Mouse (Mus musculus): ENCODE results near the gene Arhgef28. TPM values are rescaled to one million over a fixed set of nuclear protein-coding genes. Genes with fewer than 3 reads are reported as not detected.
A peak's percentile ranks its signal among the peaks of the same experiment; 100 is the strongest.

The Arhgef28 gene
- polyA plus RNA-seq, 1 experiment from 2014 or later = 38.6 TPM

DNA sequence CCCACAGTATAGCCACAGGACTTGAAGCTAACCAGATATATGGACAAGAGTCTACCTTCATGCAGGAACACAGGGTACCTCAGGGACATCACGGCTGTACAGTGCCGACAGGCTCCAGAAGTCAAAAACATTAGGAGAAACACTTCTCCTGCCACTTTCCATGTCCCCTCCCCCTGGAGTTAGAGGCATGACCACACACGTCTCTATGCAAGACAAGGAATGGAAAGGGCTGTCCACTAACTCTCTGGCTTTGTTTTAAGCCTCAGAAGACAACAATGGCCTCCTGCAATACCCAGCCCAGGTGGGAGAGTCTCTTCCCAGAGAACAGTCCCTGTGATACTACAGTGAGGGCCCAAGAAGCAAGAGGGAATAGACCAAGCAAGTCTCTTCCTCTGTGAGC lies 191.3 kb downstream of the Arhgef28 start:
- Histone ChIP-seq H3K9me3 (ENCODE audit: control insufficient read depth, low read length) (no peaks in the 10 kb centered on the region), H3K9ac (ENCODE audit: low read depth, low read length) (peak overlapping the region; percentile 34; the same call in 1 of the 2 replicates), H3K4me3 (ENCODE audit: low read length) (peak overlapping the region; percentile 45)

DNA sequence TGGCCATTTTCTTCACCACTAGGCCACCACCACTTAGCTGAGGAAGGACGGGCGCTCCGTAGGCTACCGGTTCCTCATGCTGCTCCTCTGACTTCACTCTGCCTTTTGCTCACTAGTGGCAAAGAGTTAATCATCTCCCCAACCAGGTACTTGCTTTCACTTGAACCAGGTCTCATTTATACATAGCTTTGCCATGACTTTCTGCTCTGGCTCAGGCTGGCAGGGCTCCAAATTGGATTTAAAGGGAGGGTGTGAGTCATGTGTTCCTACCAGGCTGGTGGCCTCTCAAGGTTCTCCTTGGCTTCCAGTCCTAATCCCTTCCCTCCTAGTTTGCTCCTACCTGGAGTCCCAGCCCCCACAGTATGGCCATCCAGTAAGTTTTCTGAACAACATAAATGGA lies 192.5 kb downstream of the Arhgef28 start:
- Histone ChIP-seq H3K4me1 (ENCODE audit: control insufficient read depth, insufficient read depth, low read length) (peaks cover 17% of the 10 kb centered on the region), H3K27me3 (ENCODE audit: control insufficient read depth, insufficient read depth, low read length) (no peaks in the 10 kb centered on the region), H3K9ac (ENCODE audit: low read depth, low read length) (no peak overlapping the region), H3K4me2 (replicated peaks; ENCODE audit: low read depth, low read length) (peak overlapping the region; percentile 37), H3K27ac (ENCODE audit: low read depth, low read length) (peak overlapping the region; percentile 71), H3K9me3 (ENCODE audit: control insufficient read depth, low read length) (no peaks in the 10 kb centered on the region), H3K36me3 (ENCODE audit: control insufficient read depth, insufficient read depth, low read length) (no peaks in the 10 kb centered on the region), H3K4me3 (ENCODE audit: low read length) (no peak overlapping the region)
- 81% methylated on average over 4 of the region's 4 CpGs for WGBS
- ATAC-seq (ENCODE audit: low FRiP score, low TSS enrichment) = peak; percentile 9; the same call in 1 of the 2 replicates

More for the DNA sequence above, 191.3 kb downstream of the Arhgef28 start:
- 58% methylated on average over 3 of the region's 3 CpGs for WGBS
- Histone ChIP-seq H3K4me2 (replicated peaks; ENCODE audit: low read depth, low read length) (peak overlapping the region; percentile 37), H3K4me1 (ENCODE audit: control insufficient read depth, insufficient read depth, low read length) (peaks cover 17% of the 10 kb centered on the region), H3K36me3 (ENCODE audit: control insufficient read depth, insufficient read depth, low read length) (no peaks in the 10 kb centered on the region), H3K27ac (ENCODE audit: low read depth, low read length) (peak overlapping the region; percentile 86), H3K27me3 (ENCODE audit: control insufficient read depth, insufficient read depth, low read length) (no peaks in the 10 kb centered on the region)
- no peak for ATAC-seq (ENCODE audit: low FRiP score, low TSS enrichment)

DNA sequence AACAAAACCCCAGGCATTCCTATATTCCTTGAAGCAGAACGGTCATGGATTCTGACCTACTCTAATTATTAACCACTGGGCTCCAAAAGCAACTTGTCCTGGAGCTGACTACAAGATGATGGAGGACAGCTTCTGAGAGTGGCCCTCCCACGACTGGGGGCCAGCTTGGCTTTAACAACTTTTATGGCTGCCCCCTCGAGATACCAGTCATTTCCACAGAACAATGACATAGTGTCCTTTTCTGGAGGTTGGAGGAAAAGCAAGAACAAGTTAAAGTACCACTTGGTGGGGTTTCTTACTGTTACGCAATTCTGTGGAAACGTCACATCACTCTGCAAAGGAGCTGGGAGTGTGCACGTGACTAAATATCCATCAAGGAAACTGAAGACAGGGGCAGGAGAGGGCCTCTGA lies 194.3 kb downstream of the Arhgef28 start:
- Histone ChIP-seq H3K9me3 (ENCODE audit: control insufficient read depth, low read length) (no peaks in the 10 kb centered on the region), H3K4me2 (replicated peaks; ENCODE audit: low read depth, low read length) (no peak overlapping the region; the same call in 1 of the 2 replicates), H3K36me3 (ENCODE audit: control insufficient read depth, insufficient read depth, low read length) (no peaks in the 10 kb centered on the region), H3K27me3 (ENCODE audit: control insufficient read depth, insufficient read depth, low read length) (no peaks in the 10 kb centered on the region), H3K27ac (ENCODE audit: low read depth, low read length) (peak overlapping the region; percentile 83), H3K4me3 (ENCODE audit: low read length) (no peak overlapping the region), H3K4me1 (ENCODE audit: control insufficient read depth, insufficient read depth, low read length) (peaks cover 13% of the 10 kb centered on the region), H3K9ac (ENCODE audit: low read depth, low read length) (no peak overlapping the region)
- ATAC-seq (ENCODE audit: low FRiP score, low TSS enrichment) = no peak
- 16% methylated on average over 6 of the region's 6 CpGs for WGBS

DNA sequence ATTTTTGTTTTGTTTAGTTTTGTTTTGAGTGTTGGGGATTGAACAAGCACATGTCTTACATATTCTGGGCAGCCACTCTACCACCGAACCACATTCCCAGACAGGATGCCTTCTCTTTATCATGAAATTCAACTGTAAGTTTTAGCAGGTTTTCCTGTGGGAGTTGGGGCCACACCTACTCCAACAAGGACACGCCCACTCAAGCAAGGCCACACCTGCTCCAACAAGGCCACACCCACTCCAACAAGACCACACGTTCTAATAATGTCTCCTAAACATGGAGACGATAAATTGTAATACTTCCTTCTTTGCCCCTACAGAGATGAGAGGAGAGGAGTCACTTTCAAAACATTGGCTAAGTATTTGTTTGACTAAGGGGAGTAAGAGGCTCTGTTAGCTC lies 197.2 kb downstream of the Arhgef28 start:
- no peaks in the 10 kb centered on the region for H3K27me3 ChIP-seq (ENCODE audit: control insufficient read depth, insufficient read depth, low read length)
- H3K4me2 ChIP-seq (replicated peaks; ENCODE audit: low read depth, low read length) = no peak overlapping the region
- H3K36me3 ChIP-seq (ENCODE audit: control insufficient read depth, insufficient read depth, low read length) = no peaks in the 10 kb centered on the region
- ATAC-seq (ENCODE audit: low FRiP score, low TSS enrichment) = no peak
- H3K4me1 ChIP-seq (ENCODE audit: control insufficient read depth, insufficient read depth, low read length) = peaks cover 8% of the 10 kb centered on the region
- no peak overlapping the region for H3K9ac ChIP-seq (ENCODE audit: low read depth, low read length)
- 68% methylated on average over 4 of the region's 4 CpGs for WGBS
- no peaks in the 10 kb centered on the region for H3K9me3 ChIP-seq (ENCODE audit: control insufficient read depth, low read length)
- H3K4me3 ChIP-seq (ENCODE audit: low read length) = no peak overlapping the region
- no peak overlapping the region for H3K27ac ChIP-seq (ENCODE audit: low read depth, low read length)

DNA sequence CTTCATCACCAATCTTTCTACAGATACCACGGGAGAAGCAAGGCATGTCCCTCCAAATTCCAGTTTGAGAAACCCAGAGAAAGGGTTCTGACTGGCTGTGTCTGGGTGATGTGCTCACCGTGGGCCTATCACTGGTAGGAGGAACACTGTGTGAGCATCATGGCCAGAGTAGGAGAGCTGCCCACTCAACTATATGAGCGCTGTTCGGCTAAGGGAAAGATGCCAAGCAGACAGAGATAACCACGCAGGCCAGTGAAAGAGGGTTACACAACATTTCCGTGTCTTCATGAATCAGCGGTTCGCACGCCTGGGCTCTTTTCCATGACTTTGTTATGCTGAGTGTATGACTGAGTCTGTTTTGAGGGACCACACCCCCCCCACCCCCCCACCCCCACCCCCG lies 197.7 kb downstream of the Arhgef28 start:
- Histone ChIP-seq H3K27ac (ENCODE audit: low read depth, low read length) (no peak overlapping the region), H3K9me3 (ENCODE audit: control insufficient read depth, low read length) (no peaks in the 10 kb centered on the region), H3K36me3 (ENCODE audit: control insufficient read depth, insufficient read depth, low read length) (no peaks in the 10 kb centered on the region), H3K4me2 (replicated peaks; ENCODE audit: low read depth, low read length) (no peak overlapping the region), H3K27me3 (ENCODE audit: control insufficient read depth, insufficient read depth, low read length) (no peaks in the 10 kb centered on the region), H3K4me3 (ENCODE audit: low read length) (no peak overlapping the region), H3K4me1 (ENCODE audit: control insufficient read depth, insufficient read depth, low read length) (peaks cover 8% of the 10 kb centered on the region), H3K9ac (ENCODE audit: low read depth, low read length) (no peak overlapping the region)
- ATAC-seq (ENCODE audit: low FRiP score, low TSS enrichment) = no peak
- 91% methylated on average over 10 of the region's 10 CpGs for WGBS

DNA sequence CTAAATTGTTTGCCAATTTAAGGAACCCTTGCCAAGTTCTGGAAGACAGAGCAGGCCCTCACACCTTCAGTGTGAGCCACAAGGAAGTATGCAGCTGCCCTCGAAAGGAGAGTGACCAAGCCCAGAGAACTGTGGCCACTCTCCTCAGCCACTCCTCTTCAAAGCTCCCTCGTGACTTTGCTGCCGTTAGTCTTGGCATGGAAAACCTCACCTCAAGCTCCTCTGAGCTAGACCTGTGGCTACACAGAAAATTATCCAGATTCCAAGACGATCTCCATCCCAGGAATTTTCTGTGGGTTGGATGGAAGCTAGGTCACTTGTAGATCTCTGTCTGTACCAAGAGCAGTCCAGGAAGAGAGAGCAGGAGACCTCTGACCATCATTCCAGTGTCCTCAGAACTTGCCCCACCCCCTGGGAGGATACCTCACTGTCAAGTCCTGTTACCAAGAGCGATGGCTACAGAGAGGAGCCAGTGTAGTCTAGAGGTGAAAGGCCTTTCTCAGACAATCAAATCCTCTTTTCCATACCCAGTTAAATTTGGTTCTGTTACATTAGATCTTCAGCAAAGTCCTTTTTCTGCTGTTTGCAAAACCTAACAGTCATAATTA lies 200.5 kb downstream of the Arhgef28 start:
- H3K36me3 ChIP-seq (ENCODE audit: control insufficient read depth, insufficient read depth, low read length) = no peaks in the 10 kb centered on the region

DNA sequence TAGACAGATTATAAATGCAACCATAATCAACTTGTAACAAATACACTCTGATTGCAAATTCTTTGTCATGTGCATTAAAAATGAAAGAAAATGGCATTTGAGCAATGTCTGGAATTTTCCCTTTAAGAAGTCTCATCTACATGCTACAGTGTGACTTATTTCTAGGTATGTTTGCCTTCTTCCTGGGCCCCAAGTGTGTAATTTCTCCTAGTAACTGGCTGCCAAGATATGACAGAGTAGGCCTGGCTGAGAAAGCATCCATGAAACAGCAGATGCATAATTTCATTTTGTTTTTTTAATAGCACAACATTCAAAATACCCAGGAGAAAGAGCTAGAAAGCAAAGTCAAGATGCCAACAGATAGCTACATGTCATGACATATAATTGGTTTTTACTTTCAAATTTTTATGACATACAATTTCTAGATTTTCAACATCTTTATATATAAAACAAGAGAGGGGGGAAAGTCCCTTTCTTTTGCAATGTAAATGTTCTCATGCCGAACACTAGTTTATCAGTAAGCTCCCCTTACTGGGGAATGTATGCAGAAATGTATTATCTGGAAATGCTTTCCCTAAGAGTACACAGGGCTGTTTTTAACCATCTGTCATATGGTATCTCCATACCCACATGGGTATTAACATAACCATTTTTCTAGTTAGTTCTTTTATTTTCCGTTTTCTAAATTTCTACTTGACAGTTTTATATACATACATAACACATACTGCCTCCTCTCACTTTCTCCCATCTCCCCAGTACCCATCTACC lies 201.4 kb downstream of the Arhgef28 start:
- no peak overlapping the region for H3K9ac ChIP-seq (ENCODE audit: low read depth, low read length)
- H3K4me3 ChIP-seq (ENCODE audit: low read length) = no peak overlapping the region
- no peaks in the 10 kb centered on the region for H3K9me3 ChIP-seq (ENCODE audit: control insufficient read depth, low read length)
- WGBS = 68% methylated on average over 2 of the region's 2 CpGs
- peaks cover 5% of the 10 kb centered on the region; the same call in 1 of the 2 replicates for H3K4me1 ChIP-seq (ENCODE audit: control insufficient read depth, insufficient read depth, low read length)
- no peak overlapping the region for H3K4me2 ChIP-seq (replicated peaks; ENCODE audit: low read depth, low read length)
- no peaks in the 10 kb centered on the region for H3K36me3 ChIP-seq (ENCODE audit: control insufficient read depth, insufficient read depth, low read length)
- no peak overlapping the region for H3K27ac ChIP-seq (ENCODE audit: low read depth, low read length)
- ATAC-seq (ENCODE audit: low FRiP score, low TSS enrichment) = no peak
- H3K27me3 ChIP-seq (ENCODE audit: control insufficient read depth, insufficient read depth, low read length) = no peaks in the 10 kb centered on the region

More for the DNA sequence above, 200.5 kb downstream of the Arhgef28 start:
- H3K27ac ChIP-seq (ENCODE audit: low read depth, low read length) = no peak overlapping the region
- no peak overlapping the region for H3K4me3 ChIP-seq (ENCODE audit: low read length)
- no peak overlapping the region for H3K9ac ChIP-seq (ENCODE audit: low read depth, low read length)
- ATAC-seq (ENCODE audit: low FRiP score, low TSS enrichment) = no peak
- no peaks in the 10 kb centered on the region for H3K27me3 ChIP-seq (ENCODE audit: control insufficient read depth, insufficient read depth, low read length)
- H3K4me1 ChIP-seq (ENCODE audit: control insufficient read depth, insufficient read depth, low read length) = peaks cover 5% of the 10 kb centered on the region; the same call in 1 of the 2 replicates
- no peaks in the 10 kb centered on the region for H3K9me3 ChIP-seq (ENCODE audit: control insufficient read depth, low read length)
- WGBS = 77% methylated on average over 5 of the region's 5 CpGs
- H3K4me2 ChIP-seq (replicated peaks; ENCODE audit: low read depth, low read length) = no peak overlapping the region

DNA sequence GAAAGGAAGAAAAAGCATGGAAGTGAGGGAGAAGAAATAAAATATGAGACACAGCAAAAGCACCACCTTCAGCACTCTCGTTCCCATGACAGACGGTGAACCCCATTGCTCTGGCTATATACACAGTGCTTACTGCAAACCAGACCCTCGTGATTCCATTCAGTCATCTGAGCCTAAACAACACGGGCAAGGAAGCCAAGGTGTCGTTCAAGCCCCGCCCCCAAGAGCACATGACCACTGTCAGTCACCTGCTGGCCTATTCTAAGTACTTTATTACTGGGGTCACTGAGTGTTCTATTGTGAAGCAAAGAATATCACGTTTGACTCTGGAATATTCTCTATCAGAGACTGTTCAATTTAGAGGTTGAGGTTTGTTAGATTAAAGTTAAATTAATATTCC lies 202.5 kb downstream of the Arhgef28 start:
- WGBS = 44% methylated on average over 7 of the region's 7 CpGs
- Histone ChIP-seq H3K4me3 (ENCODE audit: low read length) (no peak overlapping the region), H3K9ac (ENCODE audit: low read depth, low read length) (no peak overlapping the region), H3K4me1 (ENCODE audit: control insufficient read depth, insufficient read depth, low read length) (peaks cover 10% of the 10 kb centered on the region), H3K27me3 (ENCODE audit: control insufficient read depth, insufficient read depth, low read length) (no peaks in the 10 kb centered on the region), H3K36me3 (ENCODE audit: control insufficient read depth, insufficient read depth, low read length) (no peaks in the 10 kb centered on the region), H3K4me2 (replicated peaks; ENCODE audit: low read depth, low read length) (no peak overlapping the region), H3K9me3 (ENCODE audit: control insufficient read depth, low read length) (no peaks in the 10 kb centered on the region), H3K27ac (ENCODE audit: low read depth, low read length) (no peak overlapping the region)
- no peak for ATAC-seq (ENCODE audit: low FRiP score, low TSS enrichment)

DNA sequence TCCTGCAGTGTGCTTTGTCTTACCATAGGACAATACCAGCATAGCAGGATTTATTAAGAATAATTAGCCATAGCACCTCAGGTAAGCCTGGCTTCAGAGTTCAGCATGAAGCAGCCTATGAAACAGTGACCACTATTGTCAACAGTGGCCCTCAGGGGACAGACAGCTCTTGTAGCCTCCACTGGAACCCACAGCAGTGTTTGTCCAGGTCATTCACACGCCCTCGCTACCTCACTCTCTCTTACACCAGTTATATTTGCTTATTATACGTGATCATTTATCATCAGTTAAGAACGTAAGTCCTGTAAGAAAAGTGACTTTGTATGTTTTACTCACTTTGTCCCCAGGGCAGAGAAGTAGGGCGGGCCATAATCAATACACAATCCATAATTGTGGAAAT lies 203.6 kb downstream of the Arhgef28 start:
- peaks cover 12% of the 10 kb centered on the region for H3K4me1 ChIP-seq (ENCODE audit: control insufficient read depth, insufficient read depth, low read length)
- no peak for ATAC-seq (ENCODE audit: low FRiP score, low TSS enrichment)
- no peaks in the 10 kb centered on the region for H3K9me3 ChIP-seq (ENCODE audit: control insufficient read depth, low read length)
- no peak overlapping the region for H3K4me2 ChIP-seq (replicated peaks; ENCODE audit: low read depth, low read length)
- no peaks in the 10 kb centered on the region for H3K36me3 ChIP-seq (ENCODE audit: control insufficient read depth, insufficient read depth, low read length)
- WGBS = 84% methylated on average over 5 of the region's 5 CpGs
- no peak overlapping the region for H3K27ac ChIP-seq (ENCODE audit: low read depth, low read length)
- no peaks in the 10 kb centered on the region for H3K27me3 ChIP-seq (ENCODE audit: control insufficient read depth, insufficient read depth, low read length)
- H3K9ac ChIP-seq (ENCODE audit: low read depth, low read length) = no peak overlapping the region
- H3K4me3 ChIP-seq (ENCODE audit: low read length) = no peak overlapping the region

Data from kidney, embryonic 14.5 days (tissue).